Mouse (Mus musculus) ES-E14 (cell line): ENCODE data around the gene Atrip.

Source experiments
- CHD2 ChIP-seq: IDR thresholded peaks from 2 replicates; pipeline ENCODE4 v1.6.1; 2014; ENCODE audit warnings: mild to moderate bottlenecking, low read depth, low read length, inconsistent platforms
- MAFK ChIP-seq: IDR thresholded peaks from 2 replicates; pipeline ENCODE4 v1.6.1; 2014; ENCODE audit warnings: mild to moderate bottlenecking, low read depth, low read length, inconsistent platforms; ENCODE audit not compliant: insufficient read depth
- ZC3H11A ChIP-seq: IDR thresholded peaks from 2 replicates; pipeline ENCODE4 v1.6.1; 2012; ENCODE audit warnings: low read depth, mild to moderate bottlenecking, inconsistent platforms, low read length, borderline replicate concordance
- ZNF384 ChIP-seq: IDR thresholded peaks from 2 replicates; pipeline ENCODE4 v1.6.1; 2012; ENCODE audit warnings: low read depth, low read length, inconsistent platforms

DNA sequence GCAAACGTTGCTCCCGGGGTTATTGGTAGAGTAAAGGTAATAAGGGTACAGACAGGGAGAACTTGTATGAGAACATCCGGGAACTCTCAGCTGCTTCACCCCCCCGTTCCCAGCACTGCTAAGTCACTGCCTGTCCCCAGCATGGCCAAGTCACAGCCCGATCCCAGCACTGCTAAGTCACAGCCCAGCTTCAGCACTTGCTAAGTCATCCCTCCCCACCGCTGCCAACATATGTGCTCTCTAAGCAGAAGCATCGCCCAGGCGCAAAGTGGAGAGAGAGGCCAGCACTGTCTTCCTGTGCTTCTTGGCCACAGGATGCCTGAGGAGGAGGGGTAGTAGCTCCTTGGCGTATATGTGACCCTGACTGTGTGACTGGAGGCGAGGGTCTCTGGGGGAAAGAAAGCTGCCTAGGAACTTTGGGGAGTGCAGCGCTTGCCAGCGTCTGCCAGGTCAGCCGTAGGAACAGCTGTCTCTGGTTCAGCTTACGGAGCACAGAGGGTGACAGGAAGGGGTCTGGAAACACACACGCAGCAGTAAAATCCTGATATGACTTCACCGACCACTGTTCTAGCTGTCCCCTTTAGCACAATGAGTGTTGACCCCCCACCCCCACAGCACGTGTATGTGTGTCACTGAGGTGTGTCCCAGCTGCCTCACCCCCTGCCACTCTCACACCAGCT is 64.1 kb downstream of the Atrip start:
- TF ChIP-seq MAFK: no peak
- TF ChIP-seq CHD2: no peak
- no peak for TF ChIP-seq ZNF384
- TF ChIP-seq ZC3H11A: no peak
